Mouse (Mus musculus) neural tube, embryonic 14.5 days (tissue): Measurements from ENCODE around the gene Gprin1. TPM values are rescaled to one million over a fixed set of nuclear protein-coding genes. Genes with fewer than 3 reads are reported as not detected.

Experiments used
- ATAC-seq: fragments of 200-750 bp; cut with Nextera tagmentation; 2 replicates; pipeline ENCODE4 v1.8.0; 2017; ENCODE audit warnings: low read depth, mild to moderate bottlenecking, moderate TSS enrichment, moderate library complexity
- H3K27ac ChIP-seq: fragments of 300-500 bp; sonication (generic); 2 replicates; pipeline ENCODE4 v1.5.1; 2014; ENCODE audit warnings: low read depth, mild to moderate bottlenecking, control low read depth, low read length, moderate library complexity, mixed read lengths
- H3K27me3 ChIP-seq: fragments of 300-500 bp; sonication (generic); 2 replicates; pipeline ENCODE4 v1.6.1; 2014; ENCODE audit warnings: low read length; ENCODE audit not compliant: control insufficient read depth, insufficient read depth
- H3K36me3 ChIP-seq: fragments of 300-500 bp; sonication (generic); 2 replicates; pipeline ENCODE4 v1.6.1; 2014; ENCODE audit warnings: low read length, mixed read lengths; ENCODE audit not compliant: control insufficient read depth, insufficient read depth
- H3K4me1 ChIP-seq: fragments of 300-500 bp; sonication (generic); 2 replicates; pipeline ENCODE4 v1.6.1; 2014; ENCODE audit warnings: low read length; ENCODE audit not compliant: control insufficient read depth, insufficient read depth
- H3K4me2 ChIP-seq: fragments of 300-500 bp; sonication (generic); 2 replicates; pipeline ENCODE4 v1.6.1; 2014; ENCODE audit warnings: mild to moderate bottlenecking, low read depth, low read length, control low read depth
- H3K4me3 ChIP-seq: fragments of 300-500 bp; sonication (generic); 2 replicates; pipeline ENCODE4 v1.5.1; 2014; ENCODE audit warnings: low read depth, low read length, control low read depth, mixed read lengths
- H3K9ac ChIP-seq: fragments of 300-500 bp; sonication (generic); replicated peaks from 2 replicates; pipeline ENCODE4 v1.6.1; 2014; ENCODE audit warnings: low read depth, mild to moderate bottlenecking, control low read depth, low read length, mixed read lengths
- H3K9me3 ChIP-seq: fragments of 300-500 bp; sonication (generic); 2 replicates; pipeline ENCODE4 v1.6.1; 2016; ENCODE audit warnings: low read length; ENCODE audit not compliant: control insufficient read depth
- WGBS: fragments of 180-500 bp; shearing (Covaris S2); extraction: QIAGEN DNeasy Blood & Tissue Kit; methylation state at CpG from one replicate; pipeline ENCODE4 v1.1.7; 2014; 5-methylcytosine and 5-hydroxymethylcytosine counted together
- polyA plus RNA-seq: library from polyadenylated mRNA; unstranded; fragments of >200 nt; fragmentation: Nextera tagmentation; extraction: Ambion mirVana; gene quantifications from 2 replicates; pipeline ENCODE4 v1.2.1, GENCODE M21; 2014

Gene Gprin1
- 17.3 and 19.6 TPM in 2 replicates for polyA plus RNA-seq

DNA sequence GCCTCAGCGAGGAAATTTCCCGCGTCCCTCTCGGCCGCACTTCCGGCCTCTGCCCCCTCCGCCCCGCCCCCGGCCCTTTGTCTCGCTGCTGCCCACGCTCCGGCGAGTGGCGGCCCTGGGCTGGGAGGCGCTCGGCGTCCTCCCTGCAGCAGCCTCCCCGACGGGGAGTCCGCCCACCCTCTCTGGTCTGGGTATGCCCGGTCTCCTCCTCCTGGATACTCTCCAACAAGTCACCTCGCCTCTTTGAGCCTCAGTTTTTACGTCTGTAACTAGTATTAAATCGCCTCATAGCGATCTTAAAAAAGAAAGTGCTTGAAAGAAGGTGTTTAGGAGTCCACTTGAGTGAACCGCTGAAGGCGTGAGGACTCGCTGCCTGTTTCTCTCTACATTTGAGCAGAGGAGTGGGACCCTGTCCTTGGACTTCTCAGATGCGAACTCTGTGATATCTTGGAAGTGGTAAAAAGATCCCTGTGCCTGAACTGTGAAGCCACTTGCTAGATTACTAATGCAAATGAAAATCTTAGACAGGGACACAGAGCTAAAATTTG is at the start of gene Gprin1:
Gene Gprin1 (minus strand): TSS at position 11 of the 548 bp plus-strand sequence.
- H3K9ac ChIP-seq = peak within 1 kb of the TSS; percentile 90
- peaks cover 41% of the 10 kb centered on the region for H3K4me1 ChIP-seq

GRCm38 (mm10) chr13:54798740-54799139 is 49.1 kb upstream of the Gprin1 start:
- WGBS = 85% methylated on average over 10 of the region's 10 CpGs
- no peak overlapping the region for H3K4me2 ChIP-seq

More for the DNA sequence above, at the start of gene Gprin1:
- Histone ChIP-seq H3K27me3 (no peaks in the 10 kb centered on the region), H3K27ac (peak within 1 kb of the TSS; percentile 92), H3K4me2 (peak within 1 kb of the TSS; percentile 75), H3K36me3 (no peaks in the 10 kb centered on the region), H3K9me3 (no peaks in the 10 kb centered on the region), H3K4me3 (peak within 1 kb of the TSS; percentile 62)
- peak; percentile 68 for ATAC-seq
- WGBS = 2% methylated on average over 26 of the region's 29 CpGs

DNA sequence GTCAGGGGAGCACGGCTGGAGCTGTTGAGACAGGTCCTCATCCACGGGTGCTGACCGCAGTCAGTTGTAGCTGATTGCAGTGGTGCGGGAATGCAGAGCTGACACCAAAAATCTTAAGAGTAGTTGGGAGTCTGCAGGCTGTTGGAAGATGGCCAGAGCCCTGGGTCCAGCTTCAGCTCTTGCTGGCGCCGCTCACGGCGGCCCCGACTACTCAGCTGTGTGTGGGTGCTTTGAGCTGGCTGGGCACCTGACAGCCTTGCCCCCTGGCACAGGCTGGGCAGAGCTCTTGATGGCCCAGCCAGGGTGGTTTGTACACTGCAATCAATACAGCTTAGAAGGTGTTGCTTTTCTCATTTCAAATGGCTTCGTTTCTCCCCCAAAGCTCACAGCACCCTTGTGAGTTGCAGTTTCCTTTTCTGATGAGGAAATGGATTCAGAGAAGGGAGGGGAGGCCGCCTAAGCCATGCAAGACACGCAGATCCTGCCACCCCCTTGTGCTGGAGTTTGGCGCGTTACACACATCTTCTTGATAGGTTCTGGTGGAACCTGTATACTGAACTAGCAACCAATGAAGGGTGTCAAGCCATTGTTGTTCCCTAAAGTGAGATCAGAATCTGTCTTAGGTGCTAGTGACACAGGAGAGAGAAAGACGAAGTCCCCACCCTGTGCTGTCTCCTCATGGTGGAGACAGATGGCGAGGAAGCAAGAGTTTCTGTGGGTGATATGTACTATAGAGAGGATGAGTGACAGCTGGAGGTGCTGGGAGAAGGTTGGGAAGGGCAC is 48.4 kb upstream of the Gprin1 start:
- H3K36me3 ChIP-seq = no peaks in the 10 kb centered on the region
- no peaks in the 10 kb centered on the region for H3K9me3 ChIP-seq
- no peak overlapping the region for H3K4me3 ChIP-seq
- WGBS = 82% methylated on average over 16 of the region's 16 CpGs
- H3K4me1 ChIP-seq = no peaks in the 10 kb centered on the region
- no peaks in the 10 kb centered on the region for H3K27me3 ChIP-seq
- no peak overlapping the region for H3K9ac ChIP-seq
- ATAC-seq = no peak
- no peak overlapping the region for H3K4me2 ChIP-seq
- no peak overlapping the region for H3K27ac ChIP-seq

More at GRCm38 (mm10) chr13:54798740-54799139, 49.1 kb upstream of the Gprin1 start:
- ATAC-seq = no peak; the same call in 1 of the 2 replicates
- Histone ChIP-seq H3K27me3 (no peaks in the 10 kb centered on the region), H3K4me1 (no peaks in the 10 kb centered on the region), H3K9me3 (no peaks in the 10 kb centered on the region), H3K36me3 (no peaks in the 10 kb centered on the region), H3K27ac (no peak overlapping the region), H3K4me3 (no peak overlapping the region), H3K9ac (no peak overlapping the region)

- no peaks in the 10 kb centered on the region; the same call in 1 of the 2 replicates for H3K27me3 ChIP-seq
- WGBS = 41% methylated on average over 4 of the region's 4 CpGs
- no peak for ATAC-seq
These were observed 47.7 kb upstream of the Gprin1 start for GRCm38 (mm10) chr13:54797356-54797755.

DNA sequence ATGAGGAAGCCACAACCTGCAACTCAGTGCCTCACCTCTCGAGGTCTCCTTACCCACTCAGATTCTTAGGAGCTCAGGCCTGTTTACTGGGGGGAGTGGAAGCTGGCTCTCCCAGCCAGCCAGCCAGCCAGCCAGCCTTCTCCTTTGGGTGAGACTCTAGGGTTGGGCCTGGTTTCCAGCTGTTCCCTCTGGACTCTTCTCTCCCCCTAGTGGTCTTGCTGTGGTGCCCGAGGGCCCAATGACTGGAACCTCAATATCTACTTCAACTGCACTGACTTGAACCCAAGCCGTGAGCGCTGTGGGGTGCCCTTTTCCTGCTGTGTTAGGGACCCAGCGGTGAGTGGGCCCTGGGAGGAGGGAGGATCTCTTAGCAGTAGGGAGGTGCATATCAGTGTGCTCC is 45.2 kb upstream of the Gprin1 start:
- H3K36me3 ChIP-seq = no peaks in the 10 kb centered on the region
- 50% methylated on average over 5 of the region's 5 CpGs for WGBS
- no peaks in the 10 kb centered on the region; the same call in 1 of the 2 replicates for H3K27me3 ChIP-seq

More at GRCm38 (mm10) chr13:54797356-54797755, 47.7 kb upstream of the Gprin1 start:
- Histone ChIP-seq H3K27ac (no peak overlapping the region), H3K4me2 (no peak overlapping the region), H3K4me3 (no peak overlapping the region), H3K4me1 (no peaks in the 10 kb centered on the region), H3K9ac (no peak overlapping the region), H3K36me3 (no peaks in the 10 kb centered on the region), H3K9me3 (no peaks in the 10 kb centered on the region)

DNA sequence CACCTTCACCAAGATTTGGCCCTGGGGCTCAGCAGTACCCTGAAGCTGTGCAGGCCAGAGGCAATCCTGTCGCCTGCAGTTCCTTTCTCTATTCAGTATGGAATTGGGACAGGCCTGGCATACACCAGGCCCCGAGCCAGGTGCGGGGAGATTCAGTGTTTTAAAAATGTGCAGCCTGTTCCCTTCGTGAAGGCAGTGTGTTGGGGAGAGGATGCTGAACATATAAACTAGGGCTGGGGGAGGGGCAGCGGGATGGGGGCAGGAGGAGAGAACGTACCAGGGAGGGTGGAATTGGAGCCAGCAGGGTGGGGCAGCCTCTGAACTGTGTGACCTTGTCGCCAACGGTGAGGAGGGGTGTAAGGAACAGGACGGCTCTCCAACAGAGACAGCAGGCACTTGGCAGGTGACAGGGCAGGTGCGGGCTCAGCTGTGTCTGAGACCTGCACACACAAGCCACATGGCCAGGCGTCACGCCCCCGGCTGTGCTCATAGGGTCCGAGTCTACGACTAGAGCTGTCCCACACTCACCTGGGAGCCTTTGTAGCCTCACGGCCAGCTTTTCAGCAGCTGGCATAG is 44.4 kb upstream of the Gprin1 start:
- H3K27me3 ChIP-seq = no peaks in the 10 kb centered on the region; the same call in 1 of the 2 replicates
- WGBS = 81% methylated on average over 16 of the region's 16 CpGs
- H3K9ac ChIP-seq = no peak overlapping the region
- H3K9me3 ChIP-seq = no peaks in the 10 kb centered on the region
- no peaks in the 10 kb centered on the region for H3K36me3 ChIP-seq
- ATAC-seq = no peak
- no peak overlapping the region for H3K4me3 ChIP-seq
- H3K4me2 ChIP-seq = no peak overlapping the region
- no peak overlapping the region for H3K27ac ChIP-seq
- H3K4me1 ChIP-seq = peaks cover 5% of the 10 kb centered on the region; the same call in 1 of the 2 replicates

More for the DNA sequence above, 45.2 kb upstream of the Gprin1 start:
- Histone ChIP-seq H3K27ac (no peak overlapping the region), H3K9ac (no peak overlapping the region), H3K4me2 (no peak overlapping the region), H3K4me3 (no peak overlapping the region), H3K4me1 (peaks cover 5% of the 10 kb centered on the region; the same call in 1 of the 2 replicates), H3K9me3 (no peaks in the 10 kb centered on the region)
- no peak for ATAC-seq

DNA sequence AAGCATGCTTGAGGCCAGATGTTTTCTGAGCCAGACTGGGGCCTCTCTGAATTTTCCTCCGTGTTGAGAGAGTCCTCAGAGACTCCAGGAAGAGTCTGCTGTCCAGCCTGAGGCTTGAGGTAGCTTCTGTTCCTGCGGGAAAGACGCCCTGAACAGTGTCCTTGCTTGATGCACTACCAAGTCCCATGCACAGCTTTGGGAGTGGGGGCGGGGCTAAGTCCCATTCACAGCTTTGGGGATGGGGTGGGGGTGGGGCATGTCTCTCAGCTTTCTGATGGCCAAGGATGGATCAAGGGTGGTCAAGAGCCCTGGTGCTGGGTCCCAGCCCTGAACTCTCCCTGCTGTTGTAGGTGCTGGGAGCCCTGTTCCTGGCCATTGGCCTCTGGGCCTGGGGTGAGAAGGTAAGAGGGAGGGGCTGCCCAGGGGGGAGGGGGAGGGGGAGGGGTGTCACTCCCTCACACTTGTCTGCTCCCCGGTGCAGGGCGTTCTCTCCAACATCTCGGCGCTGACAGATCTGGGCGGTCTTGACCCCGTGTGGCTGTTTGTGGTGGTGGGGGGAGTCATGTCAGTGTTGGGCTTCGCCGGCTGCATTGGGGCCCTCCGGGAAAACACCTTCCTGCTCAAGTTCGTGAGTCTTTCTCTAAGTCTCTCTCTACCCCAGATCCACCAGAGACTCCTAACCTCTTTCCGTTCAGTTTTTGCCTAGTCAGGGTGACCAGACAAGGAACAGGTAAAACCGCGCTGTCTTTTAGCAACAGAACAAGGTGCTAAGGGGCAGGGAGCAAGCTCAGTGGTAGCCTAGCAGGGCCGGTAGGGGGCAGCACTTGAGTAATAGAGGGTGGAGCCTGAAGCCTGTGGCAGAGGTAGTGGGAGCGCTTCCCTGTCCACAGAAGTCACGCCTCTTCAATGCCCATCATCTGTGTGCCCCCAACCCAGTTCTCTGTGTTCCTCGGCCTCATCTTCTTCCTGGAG is 42.9 kb upstream of the Gprin1 start:
- 15% methylated on average over 21 of the region's 21 CpGs for WGBS
- no peak for ATAC-seq

More for the DNA sequence above, 42.9 kb upstream of the Gprin1 start:
- Histone ChIP-seq H3K4me3 (no peak overlapping the region), H3K27me3 (no peaks in the 10 kb centered on the region; the same call in 1 of the 2 replicates), H3K36me3 (no peaks in the 10 kb centered on the region), H3K4me1 (peaks cover 5% of the 10 kb centered on the region; the same call in 1 of the 2 replicates), H3K9ac (no peak overlapping the region), H3K4me2 (no peak overlapping the region), H3K9me3 (no peaks in the 10 kb centered on the region), H3K27ac (no peak overlapping the region)
